Mouse (Mus musculus) brain, adult 10 weeks (tissue): ENCODE results near the gene Trip13. TPM values are rescaled to one million over a fixed set of nuclear protein-coding genes. Genes with fewer than 3 reads are reported as not detected.

Source experiments
- polyA plus RNA-seq: library from polyadenylated mRNA; stranded (reverse); fragments of 350-450 nt; fragmentation: Illumina TruSeq; extraction: RNeasy Lipid Tissue Mini Kit (QIAGEN cat#74804); gene quantifications from one replicate; pipeline ENCODE4 v1.2.3, GENCODE M21; 2015; ENCODE audit warnings: low read depth, low replicate concordance

The Trip13 gene
- polyA plus RNA-seq = 0.52 TPM

DNA sequence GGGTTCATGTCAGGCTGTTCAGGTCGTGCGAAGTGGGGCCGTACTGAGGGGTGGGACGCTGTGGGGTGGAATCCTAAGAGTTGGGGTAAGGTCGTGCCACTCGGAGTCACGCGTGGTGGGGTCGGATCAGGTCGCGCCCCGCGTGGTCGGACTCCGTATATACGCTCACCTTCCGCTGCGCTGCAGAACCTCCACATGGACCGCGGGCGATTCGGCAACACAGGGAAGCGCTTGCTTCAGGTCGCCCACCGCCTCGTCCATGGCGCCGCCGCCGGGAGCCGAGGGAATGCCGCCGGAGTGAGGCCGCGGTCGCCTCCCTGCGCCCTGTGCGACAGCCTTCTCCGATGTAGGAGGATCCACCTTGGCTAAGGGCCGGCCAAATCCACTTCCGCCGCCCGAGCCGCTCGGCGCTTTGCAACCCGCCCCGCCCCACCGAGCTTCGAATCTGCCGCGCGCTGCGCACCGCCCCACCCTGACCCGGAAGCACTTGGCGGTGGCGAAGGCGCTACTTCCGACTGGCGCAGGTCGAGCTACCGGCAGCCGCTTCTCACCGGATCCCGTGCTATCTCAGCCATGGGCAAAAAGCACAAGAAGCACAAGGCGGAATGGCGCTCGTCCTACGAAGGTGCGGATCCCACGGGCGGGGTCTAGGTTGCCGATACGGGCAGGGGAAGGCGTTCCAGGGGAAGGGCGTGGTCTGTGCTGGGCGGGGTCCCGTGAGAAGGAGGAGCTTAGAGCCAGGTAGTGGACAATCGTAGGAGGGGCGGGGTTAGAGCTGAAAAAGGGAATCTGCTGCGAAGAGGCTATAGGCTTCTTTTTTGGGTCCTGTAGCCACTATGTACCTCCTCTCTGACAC, at the start of gene Trip13, which contains the start of gene Brd9:
Trip13 (minus strand) TSS at position 464 of the 856 bp plus-strand sequence.
Brd9 (plus strand) TSS at position 491 of the 856 bp plus-strand sequence.

DNA sequence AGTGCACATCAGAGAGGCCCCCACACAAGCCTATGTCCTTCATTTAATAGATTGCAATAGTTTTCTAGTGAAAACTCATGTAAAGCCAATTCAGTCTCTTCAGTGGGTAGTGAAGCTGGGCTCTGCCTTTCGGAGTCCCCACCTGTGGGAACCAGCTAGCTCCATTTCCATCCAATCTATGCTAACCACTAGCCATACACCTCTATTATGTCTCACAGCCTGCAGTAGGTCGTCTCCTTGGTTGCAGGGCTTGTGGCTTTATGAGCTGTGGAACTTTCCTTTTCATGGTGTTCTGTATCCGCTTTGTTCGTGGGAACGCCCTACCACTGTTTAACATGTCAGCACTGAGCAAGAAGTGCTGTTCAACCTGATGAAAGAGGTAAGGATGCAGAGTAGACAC, 26.0 kb upstream of the Trip13 start, which contains the start of gene Zdhhc11:
Zdhhc11 (plus strand) TSS at position 301 of the 400 bp plus-strand sequence.

Other genes with a start within 250 kb of the Trip13 start
- gene Slc6a19, start 232.9 kb downstream of the Trip13 start, polyA plus RNA-seq = 0.45 TPM
- gene Slc12a7, start 204.7 kb downstream of the Trip13 start, polyA plus RNA-seq = 2.1 TPM
- 2.8 TPM for gene Nkd2, start 90.2 kb downstream of the Trip13 start, polyA plus RNA-seq
- 84.9 TPM for gene Brd9, start within 50 bp of the Trip13 start, polyA plus RNA-seq
- not detected for gene Zdhhc11, start 26.1 kb upstream of the Trip13 start, polyA plus RNA-seq
- 315 TPM for gene Tppp, start 71.6 kb upstream of the Trip13 start, polyA plus RNA-seq
- 3.1 TPM for gene Cep72, start 124.5 kb upstream of the Trip13 start, polyA plus RNA-seq
- 0.37 TPM for gene Slc9a3, start 183.7 kb upstream of the Trip13 start, polyA plus RNA-seq